Mouse (Mus musculus) granulocyte monocyte progenitor cell, adult 5-6 weeks (primary cell): Measurements from ENCODE around the gene Mapk11. TPM values are rescaled to one million over a fixed set of nuclear protein-coding genes. Genes with fewer than 3 reads are reported as not detected.
A peak's percentile ranks its signal among the peaks of the same experiment; 100 is the strongest.

ENCODE experiments used
- ATAC-seq: replicated peaks from 2 replicates; pipeline ENCODE4 v1.8.0; 2016; ENCODE audit warnings: mild to moderate bottlenecking, moderate TSS enrichment, inconsistent platforms; ENCODE audit not compliant: poor library complexity, severe bottlenecking
- total RNA-seq, 2 experiments: library from RNA; stranded (forward) in 1 of 2; stranded (reverse) in 1 of 2; fragments of 200-712, 200-1000 nt in 1 of 2; fragments of >200 nt in 1 of 2; fragmentation: Nextera tagmentation in 1 of 2; gene quantifications; 2 replicates each; pipeline ENCODE4 v1.2.3; 2014 to 2017

The Mapk11 gene
- total RNA-seq, 2 experiments from 2014 or later = not detected

DNA sequence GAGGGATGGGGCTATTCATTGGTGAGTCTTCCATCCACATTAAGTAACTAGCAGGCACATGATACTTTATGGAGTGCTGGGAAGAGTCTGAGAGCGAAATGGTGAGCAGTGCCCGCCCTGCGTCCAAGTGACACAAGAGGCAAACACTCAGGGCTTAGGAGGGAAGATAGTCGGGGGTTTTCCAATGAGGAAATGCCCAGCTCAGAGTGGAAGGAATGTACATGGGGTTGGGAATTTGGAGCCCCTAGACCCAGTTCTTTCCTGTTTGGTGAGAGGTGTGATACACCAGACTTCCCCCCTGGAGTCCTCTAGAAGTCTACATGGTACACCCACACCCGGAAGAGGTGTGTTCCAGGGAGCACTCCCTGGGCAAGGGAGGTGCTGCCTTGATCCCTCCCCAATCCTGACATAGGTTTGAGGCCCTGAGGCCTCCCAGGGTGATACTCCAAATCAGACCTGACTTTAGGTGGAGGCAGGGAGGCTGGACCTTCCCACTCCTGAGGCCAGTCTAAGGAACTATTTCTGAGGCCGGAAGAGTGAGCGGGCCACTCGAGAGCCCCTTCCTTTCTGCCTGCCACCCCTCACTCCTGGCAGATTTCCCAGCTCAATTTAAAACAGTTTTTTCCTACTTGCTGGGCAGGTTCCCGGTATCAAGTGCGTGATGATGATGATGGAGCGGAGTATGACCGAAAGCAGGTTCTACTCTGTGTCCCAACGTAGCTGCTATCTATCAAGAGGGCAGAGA is 26.2 kb upstream of the Mapk11 start:
- ATAC-seq = no peak

DNA sequence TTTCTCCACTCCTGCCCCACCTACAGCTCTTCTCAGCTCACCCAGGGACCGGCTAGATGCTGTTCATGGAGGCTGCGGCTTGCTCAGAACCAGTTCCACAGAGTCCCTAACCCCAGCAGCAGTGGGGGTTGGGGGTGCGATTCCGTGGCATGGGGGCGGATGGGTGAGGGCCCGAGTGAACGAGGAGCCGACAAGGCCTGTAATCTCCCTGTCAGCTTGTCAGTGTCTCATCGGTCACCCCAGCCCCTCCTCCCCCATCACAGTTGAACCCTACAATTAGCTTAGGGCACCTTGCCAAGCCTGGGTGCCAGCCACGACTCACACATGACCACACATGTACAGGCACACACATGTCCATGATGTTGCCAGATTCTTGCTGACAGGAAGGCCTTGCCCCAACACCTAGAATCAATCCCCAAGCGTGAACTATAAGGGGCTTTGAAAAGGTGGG is 25.5 kb upstream of the Mapk11 start:
- no peak for ATAC-seq

DNA sequence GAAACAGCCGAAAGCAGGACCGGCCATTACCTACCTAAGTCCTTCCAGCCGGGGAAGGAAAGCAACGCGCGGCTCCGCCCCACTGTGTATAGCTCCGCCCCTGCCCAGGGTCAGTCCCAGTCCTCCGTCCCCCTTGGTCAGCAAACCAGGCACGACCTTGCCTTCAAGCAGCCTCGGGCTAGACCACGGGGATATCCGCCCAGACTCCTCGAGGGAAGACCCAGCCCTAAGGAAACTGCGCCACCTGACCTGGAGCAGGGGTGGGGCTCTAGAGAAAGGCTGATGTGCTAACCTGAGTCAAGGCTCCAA is 24.4 kb upstream of the Mapk11 start:
- ATAC-seq = 0 out of 2 replicates have a peak, but pooled peaks have one; percentile 5

DNA sequence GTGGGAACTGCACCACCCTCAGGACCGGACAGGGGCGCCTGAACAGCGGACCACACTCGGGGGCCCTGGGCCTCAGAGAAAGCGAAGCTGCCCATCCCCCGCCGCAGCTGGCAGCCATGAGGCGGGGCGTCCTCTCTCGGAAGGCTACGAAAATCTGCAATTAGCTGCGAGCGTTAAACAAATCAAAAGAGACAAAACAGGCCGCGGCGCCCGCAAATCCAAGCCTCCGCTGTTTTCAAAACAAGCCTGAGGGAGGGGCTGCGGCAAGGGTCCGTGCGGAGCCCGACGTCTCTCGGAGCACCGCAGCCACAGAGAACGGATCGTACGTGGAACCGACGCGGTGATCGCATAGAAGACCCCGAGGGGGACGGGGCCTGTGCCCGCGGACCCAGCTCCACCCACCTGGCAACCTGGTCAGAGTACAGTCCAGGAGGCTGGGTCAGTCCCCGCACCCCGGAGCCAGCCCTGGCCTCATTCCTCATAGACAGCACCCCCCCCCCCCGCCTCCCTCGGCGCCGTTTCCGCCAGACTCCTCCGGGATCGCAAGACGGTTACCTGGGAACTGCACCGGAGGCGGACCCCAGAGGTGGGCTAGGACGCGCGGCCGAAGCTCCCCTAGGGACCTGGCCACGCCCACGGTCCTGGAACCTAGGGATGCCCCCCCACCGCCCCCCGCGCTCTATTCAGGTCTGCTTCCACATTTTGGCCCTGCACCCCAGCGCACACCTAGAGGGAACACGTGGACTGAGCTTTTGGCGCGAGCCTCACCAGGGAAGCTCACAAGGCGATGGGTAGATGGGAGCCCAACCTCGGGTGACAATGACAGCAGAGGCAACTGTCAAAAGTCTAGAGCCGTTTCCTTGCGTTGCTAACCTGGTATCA is 23.8 kb upstream of the Mapk11 start:
- no peak for ATAC-seq

DNA sequence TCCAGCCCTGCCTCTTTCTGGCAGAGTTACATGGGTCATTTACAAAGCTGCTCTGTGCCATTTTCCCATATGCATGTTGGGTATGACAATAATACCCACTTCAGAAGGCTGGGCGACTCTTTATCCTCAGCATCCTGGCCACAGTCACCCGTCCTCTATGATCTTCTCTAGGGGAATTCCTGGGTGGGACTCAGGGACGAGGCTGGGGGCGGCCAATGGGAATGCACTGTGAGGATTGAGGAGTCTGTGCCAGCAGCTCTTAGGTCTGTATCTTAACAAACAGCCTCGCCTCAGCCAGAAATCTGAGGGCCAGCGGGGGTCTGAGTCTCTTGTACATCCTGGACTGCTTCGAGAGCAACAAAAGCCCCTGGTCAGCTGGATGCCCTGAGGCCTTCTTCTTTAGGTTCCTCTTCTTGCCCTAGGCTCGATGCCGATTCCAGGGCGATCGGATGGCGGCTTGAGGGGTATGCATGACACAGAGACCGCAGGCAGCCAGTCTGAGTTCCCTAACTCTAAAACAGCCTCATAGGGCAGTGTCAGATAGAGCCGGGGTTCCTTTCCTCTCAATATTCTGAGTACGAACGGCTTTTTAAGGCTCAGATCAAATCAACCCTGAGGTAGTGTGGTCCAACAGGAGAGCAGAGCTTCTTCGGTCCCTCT is 23.0 kb upstream of the Mapk11 start:
- peak; percentile 45 for ATAC-seq

DNA sequence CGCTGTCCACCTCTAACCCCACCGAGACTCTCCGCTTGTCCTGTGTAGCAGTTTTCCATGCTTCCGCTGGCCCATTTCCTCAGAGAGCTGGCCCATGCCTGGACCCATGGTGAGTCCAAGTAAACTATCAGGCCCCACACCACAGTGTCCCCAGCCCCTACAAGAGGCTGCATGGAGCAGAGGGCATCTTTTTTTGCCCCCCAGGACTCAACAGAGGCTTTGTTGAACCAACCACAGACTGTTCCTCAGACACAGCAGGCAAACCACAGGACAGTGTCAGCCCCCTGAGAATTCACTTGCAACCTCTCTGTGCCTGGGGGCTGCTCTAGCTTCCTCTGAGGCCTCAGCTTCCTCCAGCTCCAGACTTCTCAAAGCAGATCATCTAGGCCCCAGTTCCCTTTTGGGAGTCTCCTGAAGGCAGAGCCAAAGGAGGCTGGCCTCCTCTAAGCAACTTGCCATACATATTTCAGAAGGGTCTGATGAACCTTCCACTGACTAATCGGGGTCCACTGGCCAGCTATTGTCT is 22.2 kb upstream of the Mapk11 start:
- ATAC-seq = peak; percentile 28

DNA sequence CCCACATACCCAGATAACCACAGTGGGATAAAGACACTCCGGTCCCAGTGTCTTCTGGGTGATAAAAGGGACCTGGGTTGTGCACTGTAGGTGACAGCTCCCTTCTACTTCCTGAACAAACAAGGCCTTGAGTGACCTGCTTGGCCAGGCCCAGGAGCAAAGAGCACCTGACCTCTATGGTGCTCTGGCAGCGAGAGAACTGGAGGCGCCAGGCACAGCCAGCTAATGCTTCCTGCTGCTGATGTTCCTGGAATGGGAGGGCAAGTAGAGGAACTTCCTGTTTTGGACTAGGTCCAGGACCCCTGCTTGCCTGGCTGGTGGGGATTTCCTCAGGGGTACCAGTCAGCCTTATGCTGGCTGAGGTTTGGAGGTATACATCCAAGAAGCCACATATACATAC is 20.7 kb upstream of the Mapk11 start:
- peak; percentile 17; the same call in 1 of the 2 replicates for ATAC-seq

DNA sequence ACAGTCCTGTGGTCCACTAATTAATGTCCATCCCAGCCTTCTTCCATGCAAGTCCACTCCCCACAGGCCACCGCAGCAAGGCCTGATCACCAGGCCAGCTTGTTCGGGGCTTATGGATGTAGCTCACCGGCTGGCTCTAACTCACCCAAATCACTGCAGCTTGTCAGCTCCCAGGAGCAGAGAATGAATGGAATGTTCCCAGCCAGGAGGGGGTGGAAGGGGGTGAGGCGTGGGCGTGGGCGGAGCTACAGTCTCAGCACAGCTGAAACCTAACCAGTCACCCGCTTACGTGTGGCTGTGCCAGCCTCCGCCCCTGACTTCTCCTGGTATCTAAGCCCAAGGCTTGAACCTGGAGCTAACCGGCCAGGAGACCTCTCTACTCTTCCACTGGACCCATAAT is 20.0 kb upstream of the Mapk11 start:
- no peak for ATAC-seq

DNA sequence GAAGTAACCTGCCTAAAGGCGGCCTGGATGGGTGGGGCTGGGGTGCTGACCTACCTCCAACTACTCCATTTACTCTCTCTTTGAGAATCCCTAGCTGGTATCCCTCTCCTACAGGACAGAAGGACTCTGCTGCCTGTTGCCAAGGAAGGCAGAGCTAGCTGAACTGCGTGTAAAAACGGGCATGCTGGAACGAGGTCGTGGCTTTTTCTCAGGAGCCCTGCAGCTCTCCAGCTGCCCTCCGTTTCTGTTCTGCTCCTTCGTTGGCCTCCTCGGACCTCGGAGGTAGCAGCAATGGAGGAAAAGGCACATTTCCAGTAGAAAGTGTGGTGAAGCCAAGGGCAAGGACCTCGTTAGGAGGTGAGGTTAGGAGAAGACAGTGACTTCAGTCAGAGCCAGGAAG is 19.5 kb upstream of the Mapk11 start:
- ATAC-seq = no peak

DNA sequence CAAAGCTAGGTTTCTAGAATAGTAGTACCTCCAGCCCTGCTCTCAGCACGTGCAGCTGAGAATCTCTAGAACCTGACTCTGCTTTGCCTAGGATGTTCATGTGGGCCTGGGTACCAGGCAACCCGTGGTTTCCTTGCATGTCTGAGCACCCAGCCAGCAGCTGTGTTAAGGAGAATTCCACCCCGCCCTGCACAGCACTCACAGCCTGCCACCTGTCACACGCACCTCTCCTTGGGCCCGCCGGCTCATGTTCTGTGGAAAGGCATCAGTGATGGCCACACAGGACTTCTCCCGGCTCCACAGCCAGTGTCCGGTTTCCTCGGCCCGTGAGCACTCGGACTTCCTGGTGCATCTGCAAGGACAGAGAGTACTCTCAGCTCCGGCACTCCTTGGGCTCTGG is 16.1 kb upstream of the Mapk11 start:
- ATAC-seq = no peak

DNA sequence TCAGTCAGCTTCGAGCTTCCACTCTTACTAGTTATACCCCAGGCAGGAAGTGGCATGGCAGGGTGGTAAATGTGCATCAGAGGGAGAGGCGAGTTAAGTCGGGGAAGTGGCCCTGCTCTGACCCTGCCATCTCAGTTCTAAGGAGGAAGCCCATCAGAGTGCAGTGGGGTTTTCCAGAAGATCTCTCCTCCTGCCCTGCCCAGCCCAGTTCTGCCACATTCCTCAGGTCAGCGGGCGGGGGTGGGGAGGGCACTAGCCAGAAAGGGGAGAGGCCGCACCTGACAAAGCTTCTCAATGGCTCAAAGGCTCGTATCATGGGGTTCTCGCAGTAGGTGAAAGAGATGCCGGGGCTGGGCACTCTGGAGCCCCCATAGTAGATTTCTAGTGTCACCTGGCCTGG is 12.0 kb upstream of the Mapk11 start:
- ATAC-seq = no peak

DNA sequence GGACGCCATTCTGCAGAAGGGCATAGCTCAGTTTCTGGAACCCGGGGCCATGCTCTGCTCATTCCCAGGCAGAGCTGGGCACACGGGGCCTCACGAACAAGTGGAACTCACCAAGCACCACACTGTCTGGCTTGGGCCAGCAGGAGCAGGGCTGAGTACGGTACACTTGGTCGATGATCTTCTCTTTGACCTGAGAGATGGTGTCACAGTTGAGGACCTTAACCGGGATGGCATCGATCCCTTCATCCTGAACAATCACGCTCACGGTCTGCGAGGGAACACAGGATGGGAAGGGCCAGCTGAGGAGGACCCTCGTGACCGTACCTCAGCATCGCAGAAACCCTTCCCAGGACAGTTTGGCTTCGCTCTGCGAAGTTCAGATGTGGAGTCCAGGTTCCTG is 9.1 kb upstream of the Mapk11 start:
- no peak for ATAC-seq

DNA sequence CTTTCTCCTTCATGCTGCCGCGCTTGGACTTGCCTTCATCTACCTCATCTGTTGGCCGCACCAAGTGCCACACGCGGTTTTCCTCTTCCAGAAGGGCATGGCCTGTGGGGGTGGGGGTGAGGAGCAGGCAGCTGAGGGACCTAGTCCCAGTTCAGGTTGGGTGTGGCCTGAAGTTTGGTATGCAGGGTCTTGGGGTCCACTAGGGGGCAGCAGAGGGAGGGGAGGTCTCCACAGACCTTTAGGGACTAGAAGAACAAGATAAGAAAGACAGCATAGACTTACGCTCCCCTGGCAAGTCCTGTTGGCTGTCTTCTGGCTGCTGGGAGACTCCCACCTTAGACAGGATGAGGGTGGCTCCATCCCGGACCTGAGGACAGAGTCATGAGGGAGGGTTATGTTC is 8.5 kb upstream of the Mapk11 start:
- peak; percentile 88 for ATAC-seq

DNA sequence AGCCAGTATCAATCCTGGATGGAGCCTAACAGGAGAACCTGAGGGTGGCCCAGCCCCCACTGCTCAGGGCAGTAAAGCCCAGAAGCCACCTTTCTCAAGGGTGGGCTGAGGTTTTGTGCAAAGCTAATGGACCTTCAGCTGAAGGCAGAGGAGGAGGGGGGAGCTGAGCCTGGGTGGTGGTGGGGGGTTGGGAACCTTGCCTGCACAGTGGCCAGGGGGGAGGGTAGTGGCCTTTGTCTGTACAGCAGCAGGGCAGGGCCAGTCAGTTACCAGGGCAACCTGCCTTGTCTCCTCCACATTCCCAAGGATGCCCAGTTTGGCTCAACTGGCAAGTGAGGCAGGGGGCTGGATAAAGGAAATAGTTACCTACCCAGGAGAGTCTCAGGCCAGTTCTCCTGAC is 2.9 kb upstream of the Mapk11 start:
- ATAC-seq = no peak

DNA sequence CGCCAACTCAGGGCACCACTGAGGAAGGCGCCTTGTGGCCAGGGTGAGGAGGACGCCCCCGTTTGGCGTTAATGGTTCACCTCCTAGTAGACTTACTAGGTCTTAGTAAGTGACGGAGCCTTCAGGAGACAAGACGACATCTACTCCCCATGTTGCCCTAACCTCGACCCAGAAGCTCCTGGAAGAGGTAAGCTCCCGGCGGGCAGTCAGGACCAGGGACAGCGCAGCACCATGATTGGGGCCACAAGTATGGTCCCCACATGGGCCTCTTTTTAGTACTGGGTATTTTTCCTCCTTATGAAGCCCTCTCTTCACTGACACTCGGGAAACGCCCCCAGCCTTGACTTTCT is 588 bp upstream of the Mapk11 start:
- ATAC-seq = peak; percentile 66

DNA sequence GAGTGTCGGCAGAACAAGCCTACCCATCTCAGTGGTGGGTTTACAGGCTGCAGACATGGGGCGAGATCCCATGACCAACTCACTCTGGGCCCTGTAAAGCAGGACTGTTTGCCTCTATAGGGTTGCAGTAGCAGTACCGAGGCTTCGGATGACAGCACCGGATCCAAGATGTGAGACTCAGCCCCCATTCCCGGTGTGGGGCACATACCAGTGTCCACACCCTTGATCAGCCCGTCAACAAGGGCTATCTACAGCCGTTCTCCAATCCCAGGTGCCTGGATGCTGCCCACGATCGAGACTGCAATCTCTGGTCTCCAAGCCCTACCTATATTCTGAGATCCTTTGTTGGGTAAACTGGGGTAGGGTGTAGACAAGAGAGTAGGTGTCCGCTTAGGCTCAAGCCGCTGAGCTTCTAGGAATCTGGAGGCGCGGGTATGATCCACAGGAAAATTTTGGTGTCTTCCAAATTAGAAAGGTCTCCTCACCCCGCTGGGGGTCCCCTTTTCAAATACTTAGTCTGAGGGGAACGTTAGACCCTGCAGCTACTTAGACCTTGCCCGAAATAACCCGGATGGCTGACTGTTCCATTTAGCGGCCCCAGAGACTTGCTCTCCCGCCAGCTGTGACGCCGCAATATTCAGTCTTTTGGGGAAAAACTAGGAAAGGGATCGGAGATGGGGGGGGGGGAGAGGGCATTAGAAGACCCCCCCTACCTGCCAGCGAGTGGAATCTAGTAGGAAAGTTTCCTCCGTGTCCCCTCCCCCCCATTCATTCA is 745 bp downstream of the Mapk11 start:
- no peak for ATAC-seq

DNA sequence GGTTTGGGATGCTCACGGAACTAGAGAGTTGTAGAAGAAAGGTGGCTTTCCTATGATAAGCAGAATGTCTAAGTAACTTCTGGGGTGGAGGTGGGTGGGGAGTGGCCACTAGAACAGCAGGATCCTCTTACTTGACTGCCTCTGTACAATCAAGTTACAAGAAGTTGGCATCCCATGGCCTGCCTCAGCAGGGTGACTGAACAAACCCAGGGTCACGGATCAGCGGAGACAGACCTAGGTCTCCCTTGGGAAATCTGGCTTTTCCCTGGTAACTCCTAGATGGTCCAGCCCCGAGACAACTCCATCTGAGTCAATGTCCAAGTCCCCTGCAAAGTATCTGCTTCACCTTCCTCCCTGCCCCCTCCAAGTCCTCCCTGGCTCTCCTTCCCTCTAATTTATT is 1.5 kb downstream of the Mapk11 start:
- no peak for ATAC-seq

DNA sequence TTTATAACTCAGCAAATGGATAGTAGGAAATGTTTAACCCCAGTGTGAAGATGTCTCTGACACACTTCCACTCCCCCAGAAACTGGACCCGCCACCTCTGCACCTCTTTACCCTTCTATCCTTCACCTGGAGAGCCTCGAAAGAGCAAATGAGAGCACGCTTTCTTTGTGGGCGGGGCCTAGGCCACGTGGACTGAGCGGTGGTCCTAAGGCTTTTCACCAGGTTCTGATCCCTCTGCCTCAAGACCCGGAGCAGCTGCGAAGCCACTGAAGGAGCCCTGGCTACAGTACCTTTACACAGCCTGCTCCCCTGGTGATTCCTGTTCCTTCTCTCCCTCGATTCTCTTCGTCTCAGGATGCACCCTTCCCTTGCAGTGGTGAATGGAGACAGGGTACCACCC is 2.0 kb downstream of the Mapk11 start:
- no peak for ATAC-seq

DNA sequence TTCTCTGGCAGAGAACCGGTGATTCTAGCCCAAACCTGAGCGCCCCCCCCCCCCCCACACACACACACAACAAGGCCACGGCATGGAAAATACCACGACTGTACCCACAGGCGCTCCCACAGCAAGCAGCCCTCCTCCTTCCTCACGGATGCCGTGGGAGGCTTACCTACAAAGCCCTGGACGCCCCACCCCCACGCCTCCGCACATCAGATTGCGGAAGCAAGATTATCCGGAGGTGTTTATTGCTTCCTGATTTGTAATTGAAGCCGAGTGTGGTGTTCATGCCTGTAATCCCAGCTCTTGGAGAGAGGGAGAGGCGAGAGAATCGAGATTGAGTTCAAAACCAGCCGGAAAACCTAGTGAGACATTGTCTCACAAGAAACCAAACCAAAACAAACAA is 2.4 kb downstream of the Mapk11 start:
- peak; percentile 39 for ATAC-seq

DNA sequence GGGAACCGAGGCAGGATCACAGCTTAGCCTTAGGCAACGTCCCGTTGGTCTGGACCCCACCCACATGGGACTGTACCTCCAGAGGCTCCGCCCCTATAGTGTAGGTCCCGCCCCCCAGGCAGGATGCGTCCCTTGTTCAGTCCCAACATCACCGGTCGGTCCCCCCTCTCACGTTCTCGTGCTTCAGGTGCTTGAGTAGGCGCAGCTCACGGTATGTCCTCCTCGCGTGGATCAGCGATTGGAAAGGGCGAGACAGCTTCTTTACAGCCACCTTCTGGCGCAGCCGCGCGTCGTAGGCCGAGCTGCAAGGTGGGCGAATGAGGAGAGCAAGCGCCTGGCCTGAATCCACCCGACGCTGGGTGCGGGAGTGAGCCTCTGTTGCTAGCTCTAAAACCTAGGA is 2.9 kb downstream of the Mapk11 start:
- peak; percentile 21; the same call in 1 of the 2 replicates for ATAC-seq
